Mouse (Mus musculus) limb, embryonic 14.5 days (tissue): Measurements from ENCODE around the gene Gm5447. TPM values are rescaled to one million over a fixed set of nuclear protein-coding genes. Genes with fewer than 3 reads are reported as not detected.
A peak's percentile ranks its signal among the peaks of the same experiment; 100 is the strongest.

Experiments used
- ATAC-seq: fragments of 200-750 bp; cut with Nextera tagmentation; 2 replicates; pipeline ENCODE4 v1.8.0; 2017; ENCODE audit warnings: low read depth, moderate number of reproducible peaks, moderate TSS enrichment; ENCODE audit not compliant: low FRiP score
- DNase-seq: peaks from one replicate; pipeline ENCODE4 v3.0.0-alpha.2; 2015; ENCODE audit warnings: low spot score
- H3K27ac ChIP-seq: fragments of 300-500 bp; sonication (generic); replicated peaks from 2 replicates; pipeline ENCODE4 v1.5.1; 2014; ENCODE audit warnings: low read depth, mild to moderate bottlenecking, low read length, moderate library complexity, mixed read lengths
- H3K27me3 ChIP-seq: fragments of 300-500 bp; sonication (generic); 2 replicates; pipeline ENCODE4 v1.6.1; 2014; ENCODE audit warnings: low read length, mixed read lengths; ENCODE audit not compliant: control insufficient read depth, insufficient read depth
- H3K36me3 ChIP-seq: fragments of 300-500 bp; sonication (generic); 2 replicates; pipeline ENCODE4 v1.6.1; 2014; ENCODE audit warnings: mild to moderate bottlenecking, low read length, moderate library complexity, mixed read lengths; ENCODE audit not compliant: control insufficient read depth, insufficient read depth
- H3K4me1 ChIP-seq: fragments of 300-500 bp; sonication (generic); 2 replicates; pipeline ENCODE4 v1.6.1; 2014; ENCODE audit warnings: antibody characterized with exemption, low read length, mixed read lengths; ENCODE audit not compliant: control insufficient read depth, insufficient read depth
- H3K4me2 ChIP-seq: fragments of 300-500 bp; sonication (generic); replicated peaks from 2 replicates; pipeline ENCODE4 v1.6.1; 2014; ENCODE audit warnings: low read depth, mild to moderate bottlenecking, low read length, moderate library complexity; ENCODE audit not compliant: severe bottlenecking
- H3K4me3 ChIP-seq: fragments of 300-500 bp; sonication (generic); replicated peaks from 2 replicates; pipeline ENCODE4 v1.5.1; 2014; ENCODE audit warnings: low read length
- H3K9ac ChIP-seq: fragments of 300-500 bp; sonication (generic); 2 replicates; pipeline ENCODE4 v1.6.1; 2014; ENCODE audit warnings: mild to moderate bottlenecking, low read depth, low read length, moderate library complexity; ENCODE audit not compliant: severe bottlenecking
- H3K9me3 ChIP-seq: fragments of 300-500 bp; sonication (generic); 2 replicates; pipeline ENCODE4 v1.6.1; 2016; ENCODE audit warnings: low read length; ENCODE audit not compliant: control insufficient read depth
- POLR2A ChIP-seq: fragments of 200-500 bp; IDR thresholded peaks from 2 replicates; pipeline ENCODE4 v1.8.0; 2012; ENCODE audit warnings: inconsistent platforms, mild to moderate bottlenecking, moderate library complexity, borderline replicate concordance; ENCODE audit not compliant: insufficient read depth, insufficient read length; ENCODE audit errors: extremely low read depth
- WGBS: fragments of 180-500 bp; shearing (Covaris S2); extraction: QIAGEN DNeasy Blood & Tissue Kit; methylation state at CpG from one replicate; pipeline ENCODE4 v1.1.7; 2014; 5-methylcytosine and 5-hydroxymethylcytosine counted together
- polyA plus RNA-seq, 2 experiments: library from polyadenylated mRNA; depleted of rRNA in 1 of 2; stranded (reverse) in 1 of 2; unstranded in 1 of 2; fragments of >200 nt; fragmentation: Nextera tagmentation in 1 of 2; extraction: Ambion mirVana in 1 of 2; gene quantifications; 2 replicates each; pipeline versions ENCODE4 v1.2.1 to v1.2.3; 2012 to 2014

Gene Gm5447
- polyA plus RNA-seq, 2 experiments = 0.08 to 0.17 TPM

DNA sequence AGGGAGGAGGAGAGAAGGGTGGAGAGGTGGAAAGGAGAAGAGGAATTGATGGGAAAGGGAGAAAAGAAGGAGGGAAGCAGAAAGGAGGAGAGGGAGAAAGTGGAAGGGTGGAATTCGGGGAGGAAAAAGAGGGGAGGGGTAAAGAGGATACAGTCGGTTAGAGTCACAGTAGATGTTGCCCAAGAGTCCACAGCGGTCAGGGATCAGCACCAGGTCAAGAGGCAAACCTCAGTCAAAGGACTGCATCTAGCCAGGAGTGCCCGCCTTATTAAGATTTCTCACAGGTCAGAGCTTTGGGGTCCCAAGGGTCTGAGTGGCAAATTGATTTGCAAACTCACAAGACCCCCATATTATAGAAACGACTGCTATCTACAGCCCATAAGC is 235 bp downstream of the Gm5447 start:
- Histone ChIP-seq H3K36me3 (no peaks in the 10 kb centered on the region), H3K27me3 (no peaks in the 10 kb centered on the region), H3K4me3 (peak overlapping the region; percentile 75), H3K9ac (peak overlapping the region; percentile 79), H3K4me1 (peaks cover 12% of the 10 kb centered on the region), H3K9me3 (no peaks in the 10 kb centered on the region), H3K4me2 (peak overlapping the region; percentile 66), H3K27ac (peak overlapping the region; percentile 67; the same call in 1 of the 2 replicates)
- no peak for DNase-seq
- ATAC-seq = peak; percentile 21; the same call in 1 of the 2 replicates
- TF ChIP-seq POLR2A = no peak
- WGBS = 29% methylated on average over 5 of the region's 5 CpGs

DNA sequence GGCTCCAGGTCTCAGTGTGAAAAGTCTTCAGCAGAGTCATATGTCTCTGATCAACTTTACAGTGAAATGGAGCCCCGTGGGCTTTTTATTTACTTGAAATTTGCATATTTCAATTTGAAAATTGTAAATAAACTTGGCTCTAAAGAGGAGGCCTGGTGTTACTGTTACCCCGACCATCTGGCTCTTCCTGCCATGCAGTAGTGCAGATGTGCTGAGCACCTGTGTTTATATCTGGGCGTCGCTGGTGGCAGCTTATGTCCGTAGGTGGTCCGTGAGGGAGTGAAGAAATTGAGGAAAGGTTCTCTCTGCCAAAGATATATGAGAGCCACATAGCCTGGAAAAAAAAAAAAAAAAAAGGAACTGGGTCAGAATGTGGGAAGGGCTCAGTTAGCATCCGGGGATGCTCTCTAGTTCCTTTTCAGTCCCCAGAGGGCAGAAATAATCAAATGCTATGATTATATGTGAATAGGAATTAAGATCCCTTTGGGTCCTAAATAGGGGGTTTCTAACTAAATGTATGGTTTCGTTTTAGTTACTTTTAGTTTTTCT is 2.6 kb downstream of the Gm5447 start:
- 37% methylated on average over 8 of the region's 8 CpGs for WGBS
- no peaks in the 10 kb centered on the region for H3K27me3 ChIP-seq
- ATAC-seq (no peak), DNase-seq (no peak)
- no peak overlapping the region for H3K4me3 ChIP-seq
- no peak overlapping the region for H3K27ac ChIP-seq
- TF ChIP-seq POLR2A = no peak
- H3K4me1 ChIP-seq = peaks cover 12% of the 10 kb centered on the region
- no peak overlapping the region for H3K4me2 ChIP-seq
- H3K36me3 ChIP-seq = no peaks in the 10 kb centered on the region
- H3K9ac ChIP-seq = no peak overlapping the region
- H3K9me3 ChIP-seq = no peaks in the 10 kb centered on the region

DNA sequence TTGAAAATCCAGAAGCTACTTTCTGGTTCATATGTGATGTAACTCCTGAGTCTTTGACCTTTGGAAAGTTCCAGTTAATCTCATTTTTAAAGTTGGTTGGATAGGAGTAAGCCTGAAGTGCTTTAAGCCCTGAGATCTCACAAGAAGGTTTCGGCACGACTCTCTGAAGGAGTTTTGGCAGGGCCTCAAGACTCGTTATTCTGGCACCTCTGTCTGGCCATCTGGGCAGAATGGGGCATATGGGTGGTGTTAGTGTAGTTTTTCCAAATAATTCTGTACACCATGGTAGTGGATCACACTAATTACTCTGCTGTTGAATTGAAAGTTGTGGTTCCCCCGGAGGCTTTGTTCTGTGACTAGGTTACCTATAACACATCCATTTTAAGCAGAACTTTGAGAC is 4.2 kb downstream of the Gm5447 start:
- no peak overlapping the region for H3K4me3 ChIP-seq
- H3K9ac ChIP-seq = no peak overlapping the region
- H3K9me3 ChIP-seq = no peaks in the 10 kb centered on the region
- 20% methylated on average over 4 of the region's 4 CpGs for WGBS
- no peaks in the 10 kb centered on the region for H3K27me3 ChIP-seq
- no peak for ATAC-seq
- no peak for TF ChIP-seq POLR2A
- H3K4me2 ChIP-seq = no peak overlapping the region
- H3K27ac ChIP-seq = no peak overlapping the region; the same call in 1 of the 2 replicates
- DNase-seq = peak; percentile 52
- no peaks in the 10 kb centered on the region for H3K36me3 ChIP-seq
- peaks cover 12% of the 10 kb centered on the region for H3K4me1 ChIP-seq

DNA sequence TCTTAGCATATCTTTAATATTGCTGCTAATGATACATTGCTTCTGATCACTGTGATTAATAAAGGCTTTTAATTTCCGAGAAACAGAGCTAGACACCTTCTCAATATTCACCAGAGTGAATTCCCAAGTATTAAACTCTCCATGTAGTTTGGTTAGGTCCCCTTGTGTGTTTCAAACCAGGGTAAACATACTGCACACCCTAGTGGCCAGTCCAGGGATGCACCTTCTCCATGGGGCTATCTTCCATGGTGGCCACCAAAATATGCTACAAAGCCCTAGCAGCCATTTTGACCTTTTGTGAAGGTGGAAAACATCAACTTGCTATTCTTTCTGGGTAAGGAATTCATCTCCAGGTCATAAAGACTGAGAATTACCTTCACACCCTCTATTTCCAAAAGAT is 7.7 kb downstream of the Gm5447 start:
- no peak for ATAC-seq
- no peak overlapping the region for H3K9ac ChIP-seq
- no peaks in the 10 kb centered on the region for H3K36me3 ChIP-seq
- H3K4me1 ChIP-seq = peaks cover 17% of the 10 kb centered on the region
- no peaks in the 10 kb centered on the region for H3K9me3 ChIP-seq
- no peaks in the 10 kb centered on the region for H3K27me3 ChIP-seq
- TF ChIP-seq POLR2A = no peak
- H3K4me2 ChIP-seq = no peak overlapping the region
- no peak overlapping the region for H3K4me3 ChIP-seq
- WGBS = 61% methylated on average over 1 of the region's 1 CpGs
- DNase-seq = peak; percentile 29
- H3K27ac ChIP-seq = no peak overlapping the region

DNA sequence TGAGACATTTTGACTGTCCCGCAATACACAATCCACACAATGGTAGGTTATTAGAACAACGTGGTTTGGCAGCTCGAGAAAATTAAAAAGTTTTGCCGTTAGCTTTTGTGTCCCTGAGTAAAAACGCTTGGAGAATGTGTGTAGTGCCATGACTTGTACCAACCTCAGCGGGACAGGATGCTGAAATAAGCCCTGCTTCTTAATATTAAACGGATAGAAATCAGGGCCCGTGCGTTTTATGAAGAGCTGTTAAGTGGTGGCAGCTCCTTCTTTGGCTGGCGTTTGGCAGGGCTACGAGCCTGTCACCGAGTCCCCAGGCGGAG is 11.2 kb downstream of the Gm5447 start:
- Histone ChIP-seq H3K27me3 (no peaks in the 10 kb centered on the region), H3K4me3 (peak overlapping the region; percentile 30), H3K36me3 (no peaks in the 10 kb centered on the region), H3K4me2 (peak overlapping the region; percentile 56), H3K9me3 (no peaks in the 10 kb centered on the region), H3K9ac (peak overlapping the region; percentile 44), H3K27ac (peak overlapping the region; percentile 15), H3K4me1 (peaks cover 12% of the 10 kb centered on the region)
- TF ChIP-seq POLR2A = no peak
- no peak for DNase-seq
- ATAC-seq = no peak
- 12% methylated on average over 13 of the region's 13 CpGs for WGBS
